Mouse (Mus musculus) CD4-positive naive resting alpha-beta T cell, adult 57 days (primary cell): Measurements from ENCODE around the gene A930009A15Rik. TPM values are rescaled to one million over a fixed set of nuclear protein-coding genes. Genes with fewer than 3 reads are reported as not detected.

Experiments
- total RNA-seq: library from RNA; stranded (reverse); gene quantifications from one replicate; pipeline ENCODE4 v1.2.4, GENCODE M21; 2023

Gene A930009A15Rik
- total RNA-seq: not detected

GRCm38 (mm10) chr10:115569712-115570491 is at the start of gene A930009A15Rik:
Gene A930009A15Rik, plus strand, starts transcription at chr10:115569986.

DNA sequence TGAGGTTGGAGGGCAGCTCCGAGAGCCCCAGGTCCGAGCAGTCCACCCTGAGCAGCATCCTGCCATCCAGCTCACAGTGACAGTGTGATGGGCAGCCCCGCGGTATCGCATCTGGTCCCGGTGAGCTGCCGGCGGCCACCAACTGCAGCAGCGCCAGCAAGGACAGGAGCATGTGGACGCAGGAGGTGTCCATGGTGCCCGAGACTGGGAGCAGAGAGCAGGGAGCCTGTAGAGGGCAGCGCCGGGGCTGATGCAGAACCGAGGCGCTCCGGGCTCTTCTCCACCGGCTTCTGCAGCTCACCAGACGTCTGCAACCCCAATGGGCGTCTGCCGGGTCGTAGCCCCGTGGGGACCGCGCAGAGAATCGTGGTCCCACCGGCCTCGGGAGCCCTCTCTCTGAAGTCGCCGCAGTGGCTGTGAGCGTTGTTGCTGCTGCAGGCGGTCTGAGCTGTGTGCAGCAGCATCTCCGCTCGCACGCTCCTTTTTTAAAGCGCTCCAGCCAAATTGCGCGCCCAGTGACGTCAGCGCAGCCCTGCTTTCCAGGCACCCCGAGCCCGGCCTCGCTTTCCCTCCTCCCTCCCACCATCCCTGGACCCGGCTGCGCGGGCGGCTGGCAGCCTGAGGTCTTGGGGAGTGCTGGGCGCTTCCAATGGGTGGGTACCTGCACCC is 17.6 kb downstream of the A930009A15Rik start, which contains the start of gene Lgr5:
Gene Lgr5, minus strand, starts transcription at position 480 of the 669 bp plus-strand sequence.

Other genes starting within 250 kb of the A930009A15Rik start
- 19.0 TPM for gene Tmem19, start 207.5 kb upstream of the A930009A15Rik start, total RNA-seq
- gene Thap2, start 185.5 kb upstream of the A930009A15Rik start, total RNA-seq: 8.1 TPM
- gene Zfc3h1, start 185.0 kb upstream of the A930009A15Rik start, total RNA-seq: 63.6 TPM
- not detected for gene Lgr5, start 17.8 kb downstream of the A930009A15Rik start, total RNA-seq
- not detected for gene Tspan8, start 246.8 kb downstream of the A930009A15Rik start, total RNA-seq